Mouse (Mus musculus) forebrain, embryonic 15.5 days (tissue): ENCODE data around the gene Ptprb. TPM values are rescaled to one million over a fixed set of nuclear protein-coding genes. Genes with fewer than 3 reads are reported as not detected.

Experiments
- polyA plus RNA-seq: library from polyadenylated mRNA; unstranded; fragments of >200 nt; fragmentation: Nextera tagmentation; extraction: Ambion mirVana; gene quantifications from 2 replicates; pipeline ENCODE4 v1.2.1, GENCODE M21; 2015

The Ptprb gene
- polyA plus RNA-seq, 1 experiment from 2014 or later = 2.4 TPM

Other genes with a start within 250 kb of the Ptprb start
- gene 4933416C03Rik, start 161.6 kb upstream of the Ptprb start, polyA plus RNA-seq = 0.17 TPM in 1 of 2 replicates, not detected in the other
- 16.4 and 18.5 TPM in 2 replicates for gene Kcnmb4, start 198.4 kb downstream of the Ptprb start, polyA plus RNA-seq